Mouse (Mus musculus): Measurements from ENCODE around the gene Zscan2. TPM values are rescaled to one million over a fixed set of nuclear protein-coding genes. Genes with fewer than 3 reads are reported as not detected.

Zscan2 gene
- polyA plus RNA-seq, 1 experiment from 2014 or later = 4.5 TPM

GRCm38 (mm10) chr7:80840241-80840640 lies 20.5 kb upstream of the Zscan2 start:
- WGBS = 48% methylated on average over 1 of the region's 1 CpGs
- Histone ChIP-seq H3K9me3 (ENCODE audit: control insufficient read depth, low read length) (no peaks in the 10 kb centered on the region), H3K4me2 (ENCODE audit: low read depth, low read length) (no peak overlapping the region), H3K4me1 (ENCODE audit: control insufficient read depth, insufficient read depth, low read length) (no peaks in the 10 kb centered on the region), H3K27ac (ENCODE audit: low read depth, low read length) (no peak overlapping the region), H3K27me3 (ENCODE audit: control insufficient read depth, insufficient read depth, low read length) (no peaks in the 10 kb centered on the region), H3K36me3 (ENCODE audit: control insufficient read depth, insufficient read depth, low read length) (no peaks in the 10 kb centered on the region), H3K9ac (replicated peaks; ENCODE audit: low read depth, low read length) (no peak overlapping the region), H3K4me3 (ENCODE audit: low read depth, low read length) (no peak overlapping the region)
- ATAC-seq (ENCODE audit: low read depth) = no peak

- no peaks in the 10 kb centered on the region for H3K9me3 ChIP-seq (ENCODE audit: control insufficient read depth, low read length)
- H3K9ac ChIP-seq (replicated peaks; ENCODE audit: low read depth, low read length) = no peak overlapping the region
- WGBS = 84% methylated on average over 4 of the region's 4 CpGs
- H3K4me1 ChIP-seq (ENCODE audit: control insufficient read depth, insufficient read depth, low read length) = no peaks in the 10 kb centered on the region
- no peak overlapping the region for H3K4me3 ChIP-seq (ENCODE audit: low read depth, low read length)
- ATAC-seq (ENCODE audit: low read depth) = no peak
- H3K36me3 ChIP-seq (ENCODE audit: control insufficient read depth, insufficient read depth, low read length) = no peaks in the 10 kb centered on the region
- no peaks in the 10 kb centered on the region for H3K27me3 ChIP-seq (ENCODE audit: control insufficient read depth, insufficient read depth, low read length)
- H3K27ac ChIP-seq (ENCODE audit: low read depth, low read length) = no peak overlapping the region
- no peak overlapping the region for H3K4me2 ChIP-seq (ENCODE audit: low read depth, low read length)
These were observed 19.8 kb upstream of the Zscan2 start for GRCm38 (mm10) chr7:80840937-80841336.

GRCm38 (mm10) chr7:80842132-80842531 lies 18.6 kb upstream of the Zscan2 start:
- H3K36me3 ChIP-seq (ENCODE audit: control insufficient read depth, insufficient read depth, low read length) = no peaks in the 10 kb centered on the region
- WGBS = 75% methylated on average over 5 of the region's 5 CpGs
- H3K4me3 ChIP-seq (ENCODE audit: low read depth, low read length) = no peak overlapping the region
- ATAC-seq (ENCODE audit: low read depth) = no peak
- H3K4me1 ChIP-seq (ENCODE audit: control insufficient read depth, insufficient read depth, low read length) = no peaks in the 10 kb centered on the region
- H3K27ac ChIP-seq (ENCODE audit: low read depth, low read length) = no peak overlapping the region
- H3K9me3 ChIP-seq (ENCODE audit: control insufficient read depth, low read length) = no peaks in the 10 kb centered on the region
- H3K27me3 ChIP-seq (ENCODE audit: control insufficient read depth, insufficient read depth, low read length) = no peaks in the 10 kb centered on the region
- no peak overlapping the region for H3K4me2 ChIP-seq (ENCODE audit: low read depth, low read length)
- H3K9ac ChIP-seq (replicated peaks; ENCODE audit: low read depth, low read length) = no peak overlapping the region

GRCm38 (mm10) chr7:80843176-80843575 lies 17.5 kb upstream of the Zscan2 start:
- Histone ChIP-seq H3K9me3 (ENCODE audit: control insufficient read depth, low read length) (no peaks in the 10 kb centered on the region), H3K27me3 (ENCODE audit: control insufficient read depth, insufficient read depth, low read length) (no peaks in the 10 kb centered on the region), H3K27ac (ENCODE audit: low read depth, low read length) (no peak overlapping the region), H3K4me1 (ENCODE audit: control insufficient read depth, insufficient read depth, low read length) (no peaks in the 10 kb centered on the region), H3K4me2 (ENCODE audit: low read depth, low read length) (no peak overlapping the region), H3K9ac (replicated peaks; ENCODE audit: low read depth, low read length) (no peak overlapping the region), H3K36me3 (ENCODE audit: control insufficient read depth, insufficient read depth, low read length) (no peaks in the 10 kb centered on the region), H3K4me3 (ENCODE audit: low read depth, low read length) (no peak overlapping the region)
- 78% methylated on average over 1 of the region's 1 CpGs for WGBS
- ATAC-seq (ENCODE audit: low read depth) = no peak

GRCm38 (mm10) chr7:80843910-80844640 lies 16.6 kb upstream of the Zscan2 start:
- Histone ChIP-seq H3K4me1 (ENCODE audit: control insufficient read depth, insufficient read depth, low read length) (no peaks in the 10 kb centered on the region), H3K36me3 (ENCODE audit: control insufficient read depth, insufficient read depth, low read length) (no peaks in the 10 kb centered on the region), H3K9ac (replicated peaks; ENCODE audit: low read depth, low read length) (no peak overlapping the region), H3K27me3 (ENCODE audit: control insufficient read depth, insufficient read depth, low read length) (no peaks in the 10 kb centered on the region), H3K9me3 (ENCODE audit: control insufficient read depth, low read length) (no peaks in the 10 kb centered on the region), H3K4me2 (ENCODE audit: low read depth, low read length) (no peak overlapping the region), H3K4me3 (ENCODE audit: low read depth, low read length) (no peak overlapping the region), H3K27ac (ENCODE audit: low read depth, low read length) (no peak overlapping the region)
- 92% methylated on average over 8 of the region's 8 CpGs for WGBS
- no peak for ATAC-seq (ENCODE audit: low read depth)

GRCm38 (mm10) chr7:80844691-80845090 lies 16.0 kb upstream of the Zscan2 start:
- Histone ChIP-seq H3K4me1 (ENCODE audit: control insufficient read depth, insufficient read depth, low read length) (no peaks in the 10 kb centered on the region), H3K4me2 (ENCODE audit: low read depth, low read length) (no peak overlapping the region), H3K27me3 (ENCODE audit: control insufficient read depth, insufficient read depth, low read length) (no peaks in the 10 kb centered on the region), H3K27ac (ENCODE audit: low read depth, low read length) (no peak overlapping the region), H3K9ac (replicated peaks; ENCODE audit: low read depth, low read length) (no peak overlapping the region), H3K36me3 (ENCODE audit: control insufficient read depth, insufficient read depth, low read length) (no peaks in the 10 kb centered on the region), H3K9me3 (ENCODE audit: control insufficient read depth, low read length) (no peaks in the 10 kb centered on the region), H3K4me3 (ENCODE audit: low read depth, low read length) (no peak overlapping the region)
- no peak for ATAC-seq (ENCODE audit: low read depth)
- 96% methylated on average over 12 of the region's 12 CpGs for WGBS

- WGBS = 77% methylated on average over 15 of the region's 15 CpGs
These were observed 15.0 kb upstream of the Zscan2 start for GRCm38 (mm10) chr7:80845621-80846279.

GRCm38 (mm10) chr7:80846280-80846678 lies 14.4 kb upstream of the Zscan2 start:
- no peak for ATAC-seq (ENCODE audit: low read depth)
- Histone ChIP-seq H3K9me3 (ENCODE audit: control insufficient read depth, low read length) (no peaks in the 10 kb centered on the region), H3K27ac (ENCODE audit: low read depth, low read length) (no peak overlapping the region), H3K36me3 (ENCODE audit: control insufficient read depth, insufficient read depth, low read length) (no peaks in the 10 kb centered on the region), H3K4me3 (ENCODE audit: low read depth, low read length) (no peak overlapping the region), H3K9ac (replicated peaks; ENCODE audit: low read depth, low read length) (no peak overlapping the region), H3K27me3 (ENCODE audit: control insufficient read depth, insufficient read depth, low read length) (no peaks in the 10 kb centered on the region), H3K4me2 (ENCODE audit: low read depth, low read length) (no peak overlapping the region), H3K4me1 (ENCODE audit: control insufficient read depth, insufficient read depth, low read length) (no peaks in the 10 kb centered on the region)
- 92% methylated on average over 10 of the region's 10 CpGs for WGBS

More at GRCm38 (mm10) chr7:80845621-80846279, 15.0 kb upstream of the Zscan2 start:
- ATAC-seq (ENCODE audit: low read depth) = no peak
- Histone ChIP-seq H3K27ac (ENCODE audit: low read depth, low read length) (no peak overlapping the region), H3K9ac (replicated peaks; ENCODE audit: low read depth, low read length) (no peak overlapping the region), H3K4me3 (ENCODE audit: low read depth, low read length) (no peak overlapping the region), H3K4me1 (ENCODE audit: control insufficient read depth, insufficient read depth, low read length) (no peaks in the 10 kb centered on the region), H3K4me2 (ENCODE audit: low read depth, low read length) (no peak overlapping the region), H3K9me3 (ENCODE audit: control insufficient read depth, low read length) (no peaks in the 10 kb centered on the region), H3K27me3 (ENCODE audit: control insufficient read depth, insufficient read depth, low read length) (no peaks in the 10 kb centered on the region), H3K36me3 (ENCODE audit: control insufficient read depth, insufficient read depth, low read length) (no peaks in the 10 kb centered on the region)

GRCm38 (mm10) chr7:80846709-80847108 lies 14.0 kb upstream of the Zscan2 start:
- Histone ChIP-seq H3K36me3 (ENCODE audit: control insufficient read depth, insufficient read depth, low read length) (no peaks in the 10 kb centered on the region), H3K27ac (ENCODE audit: low read depth, low read length) (no peak overlapping the region), H3K4me1 (ENCODE audit: control insufficient read depth, insufficient read depth, low read length) (no peaks in the 10 kb centered on the region), H3K4me3 (ENCODE audit: low read depth, low read length) (no peak overlapping the region), H3K9ac (replicated peaks; ENCODE audit: low read depth, low read length) (no peak overlapping the region), H3K4me2 (ENCODE audit: low read depth, low read length) (no peak overlapping the region), H3K9me3 (ENCODE audit: control insufficient read depth, low read length) (no peaks in the 10 kb centered on the region), H3K27me3 (ENCODE audit: control insufficient read depth, insufficient read depth, low read length) (no peaks in the 10 kb centered on the region)
- WGBS = 84% methylated on average over 5 of the region's 5 CpGs
- ATAC-seq (ENCODE audit: low read depth) = no peak

Data from neural tube, embryonic 14.5 days (tissue).